Mouse (Mus musculus): ENCODE results near the gene Pros1. TPM values are rescaled to one million over a fixed set of nuclear protein-coding genes. Genes with fewer than 3 reads are reported as not detected.

Gene Pros1
- total RNA-seq, 2 experiments from 2014 or later, result 14.4 to 15.8 TPM

DNA sequence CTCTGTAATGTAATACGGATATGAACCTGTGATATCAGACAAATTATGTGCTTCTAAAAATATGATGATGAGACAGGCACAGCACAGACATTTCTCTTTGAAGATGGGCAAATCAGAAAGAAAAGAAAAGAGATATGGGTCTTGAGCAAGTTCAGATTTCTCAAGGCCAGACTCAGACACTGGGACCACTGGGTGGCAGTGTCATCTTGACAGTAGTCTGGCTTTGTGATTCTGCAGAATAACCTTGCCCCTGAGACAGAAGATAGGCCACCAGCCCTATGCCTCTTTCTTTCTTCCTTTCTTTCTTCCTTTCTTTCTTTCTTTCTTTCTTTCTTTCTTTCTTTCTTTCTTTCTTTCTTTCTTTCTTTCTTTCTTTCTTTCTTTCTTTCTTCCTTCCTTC lies 120.8 kb downstream of the Pros1 start:
- DNase-seq, result peak; percentile 15
- intact Hi-C loops (cut with DNase I; ENCODE audit: low total_unique reads), result no loop called here

Small RNA genes within 50 kb of the gene (microRNA-seq; reads per million reads assigned to microRNA genes)
- 0 reads per million in 2 experiments for gene Gm25986

Other genes with a start within 250 kb of the Pros1 start
- 1 to 10 TPM; 5.9 to 6.1 TPM for gene Nsun3, start 67.5 kb upstream of the Pros1 start, total RNA-seq (2021)
- not detected for gene Stx19, start 39.6 kb upstream of the Pros1 start, total RNA-seq (2021)
- 1 to 10 TPM; 6.2 to 6.7 TPM for gene Arl13b, start 7.3 kb upstream of the Pros1 start, total RNA-seq (2021)

Data from gastrocnemius, postnatal 14 days (tissue).